Mouse (Mus musculus): ENCODE data around the gene Trmt2a. TPM values are rescaled to one million over a fixed set of nuclear protein-coding genes. Genes with fewer than 3 reads are reported as not detected.

Trmt2a gene
- 72.0 TPM for total RNA-seq (2023)

GRCm38 (mm10) chr16:18248433-18249363 lies at the start of gene Trmt2a, which contains the start of gene Ranbp1:
Gene Trmt2a, plus strand, starts transcription at chr16:18248679.
Gene Ranbp1, minus strand, starts transcription at chr16:18248732.

GRCm38 (mm10) chr16:18217579-18217978 lies 30.9 kb upstream of the Trmt2a start, which contains the start of gene Ccdc188:
Gene Ccdc188, plus strand, starts transcription at chr16:18217879.

GRCm38 (mm10) chr16:18234671-18235388 lies 13.6 kb upstream of the Trmt2a start, which contains the start of gene Zdhhc8:
Gene Zdhhc8, minus strand, starts transcription at chr16:18235136.

GRCm38 (mm10) chr16:18258221-18258620 lies 9.7 kb downstream of the Trmt2a start, which contains the start of gene Gm49776:
Gene Gm49776, minus strand, starts transcription at chr16:18258321.

GRCm38 (mm10) chr16:18289067-18289588 lies 40.6 kb downstream of the Trmt2a start, which contains the start of gene Dgcr8:
Gene Dgcr8, minus strand, starts transcription at chr16:18289246.

Other genes with a start within 250 kb of the Trmt2a start
- 5.5 TPM for gene Dgcr6, start 195.8 kb upstream of the Trmt2a start, total RNA-seq (2023)
- 6.0 TPM for gene Prodh, start 158.5 kb upstream of the Trmt2a start, total RNA-seq (2023)
- gene Rtn4r, start 121.0 kb upstream of the Trmt2a start, total RNA-seq (2023), result not detected
- not detected for gene Ccdc188, start 30.8 kb upstream of the Trmt2a start, total RNA-seq (2023)
- 25.3 TPM for gene Zdhhc8, start 13.5 kb upstream of the Trmt2a start, total RNA-seq (2023)
- gene Ranbp1, start 53 bp downstream of the Trmt2a start, total RNA-seq (2023), result 90.1 TPM
- gene Gm49776, start 9.6 kb downstream of the Trmt2a start, total RNA-seq (2023), result not detected
- gene Dgcr8, start 40.6 kb downstream of the Trmt2a start, total RNA-seq (2023), result 44.6 TPM
- 44.7 TPM for gene Tango2, start 99.4 kb downstream of the Trmt2a start, total RNA-seq (2023)
- 4.8 TPM for gene Arvcf, start 99.5 kb downstream of the Trmt2a start, total RNA-seq (2023)
- gene Txnrd2, start 177.7 kb downstream of the Trmt2a start, total RNA-seq (2023), result 17.0 TPM
- gene Comt, start 178.2 kb downstream of the Trmt2a start, total RNA-seq (2023), result 12.6 TPM

All from CD4-positive naive resting alpha-beta T cell, adult 57 days (primary cell).